Mouse (Mus musculus): ENCODE data around the gene Olfr785.
"Not testable (repeated sequence)": the region's sequence is repeated elsewhere in the genome, so short reads cannot be mapped to it uniquely, and the experiment has no call there.

Gene Olfr785

DNA sequence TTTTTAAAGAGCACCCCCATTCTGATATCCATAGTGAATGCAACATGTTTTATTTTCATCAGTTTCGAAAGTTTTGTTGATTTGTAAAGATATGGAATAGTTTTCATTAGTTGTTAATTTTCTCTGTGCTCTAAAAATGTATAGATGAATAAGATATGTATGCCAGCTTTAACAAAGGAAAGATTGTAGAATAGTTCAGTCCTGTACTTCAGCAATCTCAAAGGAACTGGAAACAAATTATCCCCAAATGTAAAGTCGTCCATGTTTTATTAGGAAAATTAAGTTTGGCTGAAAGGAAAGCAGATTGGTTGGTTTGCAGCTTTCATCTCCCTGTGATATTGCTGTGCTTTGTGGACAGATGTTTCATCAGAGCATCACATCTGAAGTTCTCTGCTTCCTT, at the start of gene Olfr785:
TSS of gene Olfr785 (plus strand) at position 301 of the 400 bp plus-strand sequence.
- DNase-seq (ENCODE audit: low read depth, low spot score): no peak

- not testable (repeated sequence) for DNase-seq (ENCODE audit: low read depth, low spot score)
Observed at GRCm38 (mm10) chr10:129356496-129356895, 48.7 kb upstream of the Olfr785 start.

DNA sequence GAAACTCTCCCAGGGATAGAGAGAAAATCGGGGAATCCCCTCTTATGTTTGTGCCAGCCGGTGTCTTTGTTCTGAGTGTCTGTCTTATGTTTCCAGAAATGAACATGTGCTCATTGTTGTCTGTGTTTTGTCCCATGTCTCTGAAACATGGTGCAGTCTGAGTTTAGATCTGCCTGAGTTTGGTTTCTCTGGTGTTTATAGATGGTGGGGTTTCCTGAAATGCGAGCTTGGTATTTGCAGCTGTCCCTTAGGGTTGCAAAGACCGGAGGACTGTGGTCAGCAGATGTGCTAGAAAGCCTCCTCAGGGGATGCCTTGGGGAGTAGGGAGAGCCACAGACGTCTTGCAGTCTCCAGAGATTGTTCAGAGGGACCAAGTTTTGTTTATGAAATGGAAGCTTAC, 47.9 kb upstream of the Olfr785 start:
- no peak for DNase-seq (ENCODE audit: low read depth, low spot score)

- DNase-seq (ENCODE audit: low read depth, low spot score): not testable (repeated sequence)
Observed at GRCm38 (mm10) chr10:129374051-129374450, 31.2 kb upstream of the Olfr785 start.

- no peak for DNase-seq (ENCODE audit: low read depth, low spot score)
Observed at GRCm38 (mm10) chr10:129383783-129384182, 21.4 kb upstream of the Olfr785 start, which contains the start of gene Olfr784. Gene Olfr784, plus strand, starts transcription at chr10:129384083.

GRCm38 (mm10) chr10:129400892-129401291, 4.3 kb upstream of the Olfr785 start:
- DNase-seq (ENCODE audit: low read depth, low spot score): no peak

DNA sequence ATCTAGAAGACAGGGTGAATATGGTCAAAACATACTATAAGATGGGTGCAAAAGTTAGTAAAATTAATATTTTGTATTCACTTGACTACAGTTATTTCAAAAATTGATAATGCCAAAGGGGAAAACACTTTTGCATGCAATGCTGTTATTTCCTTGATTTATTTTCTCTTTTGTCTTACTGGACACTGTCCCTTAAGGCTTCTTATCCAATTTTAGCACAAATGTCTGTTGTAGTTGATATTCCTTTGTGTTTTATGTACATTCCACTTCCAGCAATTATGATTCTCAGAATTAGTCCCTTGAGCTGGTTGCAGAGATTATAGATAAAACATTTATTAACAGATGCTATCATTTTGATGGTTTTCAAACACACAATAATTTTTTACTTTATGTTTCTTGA, 21.8 kb downstream of the Olfr785 start, which contains the start of gene Olfr786:
TSS of gene Olfr786 (plus strand) at position 301 of the 400 bp plus-strand sequence.
- no peak for DNase-seq (ENCODE audit: low read depth, low spot score)
